Mouse (Mus musculus) cerebellum, adult (tissue): ENCODE results near the gene Slc22a13.

ENCODE experiments used
- ATAC-seq: cut with Nextera tagmentation; 2 replicates; pipeline ENCODE4 v1.9.2; 2017; ENCODE audit warnings: mild to moderate bottlenecking, moderate library complexity, mixed read lengths; ENCODE audit not compliant: insufficient number of reproducible peaks, low FRiP score, low TSS enrichment

Gene Slc22a13

DNA sequence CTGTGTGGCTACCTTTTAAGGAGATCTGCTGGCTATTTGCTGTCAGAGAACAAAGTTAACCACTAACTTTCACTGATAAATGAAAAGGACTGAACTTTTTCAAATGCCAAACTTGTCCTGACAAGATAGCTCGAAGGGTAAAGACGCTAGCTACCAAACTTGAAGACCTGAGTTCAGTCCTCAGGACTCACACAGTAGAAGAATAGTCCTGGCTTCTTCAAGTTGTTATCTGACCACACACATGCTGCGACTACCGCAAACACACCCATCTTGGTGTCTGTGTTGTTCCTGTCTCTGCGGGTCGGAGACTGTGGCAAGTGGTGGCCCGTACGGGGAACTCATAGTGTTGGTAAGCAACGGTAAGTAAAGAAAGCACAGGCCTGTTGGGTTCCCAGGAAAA is 5.3 kb downstream of the Slc22a13 start:
- ATAC-seq: no peak

DNA sequence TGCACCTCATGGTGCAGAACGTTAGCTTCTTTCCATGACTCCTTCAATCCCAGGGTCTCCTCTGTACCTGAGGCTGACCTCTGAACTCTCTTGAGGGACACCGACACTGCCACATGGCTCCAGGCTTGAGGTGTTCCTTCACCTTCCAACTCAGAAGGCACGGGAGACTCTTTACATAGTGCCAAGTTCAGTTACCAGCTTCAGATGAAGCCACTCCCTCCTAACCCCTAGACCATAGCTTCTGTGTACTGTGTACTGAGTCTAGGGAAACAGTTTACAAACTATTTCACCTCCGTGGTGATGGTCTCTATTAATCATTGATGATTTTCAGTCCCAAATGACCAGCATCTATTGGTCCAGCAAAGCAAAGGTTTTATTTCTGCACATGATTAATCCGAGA is 7.2 kb downstream of the Slc22a13 start:
- ATAC-seq: no peak

- no peak for ATAC-seq
Measured at GRCm38 (mm10) chr9:119199151-119199861, 9.6 kb downstream of the Slc22a13 start.

DNA sequence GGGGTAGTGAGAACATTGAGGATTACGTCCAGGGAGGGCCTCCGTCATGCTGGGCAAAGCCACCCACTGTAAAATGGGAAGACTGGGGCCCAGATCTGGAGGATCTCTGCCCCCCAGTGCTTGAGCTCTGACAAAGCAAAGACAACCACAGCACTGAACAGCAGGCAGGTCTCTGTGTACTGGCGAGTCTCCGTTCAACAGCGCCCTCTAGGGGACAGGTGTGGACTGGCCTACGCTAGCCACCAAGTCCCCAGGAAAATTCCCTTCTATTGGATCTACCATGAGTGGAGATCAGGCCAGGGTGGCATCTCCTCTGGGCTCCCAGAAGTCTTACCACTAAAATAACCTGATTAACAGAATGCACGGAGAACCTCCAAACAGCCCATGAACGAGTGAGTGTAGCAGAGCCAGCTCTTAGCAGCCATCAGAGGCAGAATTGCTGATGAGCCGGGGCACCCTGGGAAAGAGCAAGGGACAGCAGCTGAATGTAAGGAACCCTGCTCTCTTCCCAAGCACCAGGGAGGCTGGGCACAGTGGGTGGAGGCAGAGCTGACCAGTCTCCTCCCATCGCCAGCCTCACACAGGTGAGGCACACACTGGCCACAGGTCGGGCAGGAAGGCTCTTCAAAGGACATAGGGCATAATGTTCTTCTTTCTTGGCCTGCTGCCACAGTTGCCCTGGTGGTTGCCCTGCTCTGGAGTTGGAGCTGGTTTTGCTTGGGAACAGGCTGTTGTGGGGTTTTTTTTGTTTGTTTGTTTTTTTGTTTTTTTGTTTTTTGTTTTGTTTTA is 16.5 kb downstream of the Slc22a13 start:
- ATAC-seq: no peak

- no peak for ATAC-seq
Measured at GRCm38 (mm10) chr9:119181241-119181728, 27.6 kb downstream of the Slc22a13 start.

DNA sequence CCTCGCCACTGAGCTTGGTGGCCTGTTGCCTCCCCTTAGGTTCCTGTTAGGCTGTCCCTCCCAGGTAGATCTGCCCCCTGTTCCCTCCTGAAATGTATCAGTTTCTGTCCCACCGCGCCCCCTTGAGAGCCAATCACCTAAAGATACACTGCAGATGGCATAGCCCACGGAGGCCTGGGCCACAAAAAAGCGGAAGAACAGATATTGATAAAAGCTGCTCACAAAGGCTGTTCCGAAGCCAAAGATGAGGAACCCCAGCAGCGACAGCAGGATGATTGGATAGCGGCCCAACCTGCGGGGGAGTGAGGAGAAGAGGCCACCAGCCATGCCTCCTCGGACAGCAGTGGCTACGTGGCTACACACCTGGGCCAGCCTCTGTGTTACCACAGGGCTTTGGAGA is 29.6 kb downstream of the Slc22a13 start:
- ATAC-seq: no peak

GRCm38 (mm10) chr9:119167608-119168007 is 41.3 kb downstream of the Slc22a13 start:
- no peak for ATAC-seq

DNA sequence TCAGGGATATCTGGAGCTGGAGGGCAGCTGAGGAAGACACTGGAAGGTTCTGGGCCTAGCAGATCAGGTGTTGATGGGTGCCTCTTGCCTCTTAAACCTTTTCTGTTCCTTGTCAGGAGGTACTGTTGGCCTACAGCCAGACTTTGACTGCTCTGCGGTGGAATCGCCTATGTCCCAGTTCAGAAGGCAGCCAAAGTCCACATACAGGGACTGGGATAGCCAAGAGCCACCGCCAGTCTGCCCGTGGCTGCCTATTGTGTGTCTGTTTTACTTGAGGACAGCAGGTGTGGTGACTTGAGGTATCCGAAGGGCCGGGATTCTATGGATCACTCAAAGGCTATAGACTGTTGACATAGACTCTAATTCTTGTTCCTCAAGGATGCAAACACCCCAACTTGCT is 43.4 kb downstream of the Slc22a13 start:
- ATAC-seq: no peak

GRCm38 (mm10) chr9:119164743-119165142 is 44.2 kb downstream of the Slc22a13 start:
- ATAC-seq: no peak

GRCm38 (mm10) chr9:119160689-119161088 is 48.2 kb downstream of the Slc22a13 start:
- ATAC-seq: no peak

- ATAC-seq: no peak
Measured at GRCm38 (mm10) chr9:119158861-119159260, 50.0 kb downstream of the Slc22a13 start, which contains the start of gene Gm47289. Gm47289 (plus strand) TSS chr9:119159161.

DNA sequence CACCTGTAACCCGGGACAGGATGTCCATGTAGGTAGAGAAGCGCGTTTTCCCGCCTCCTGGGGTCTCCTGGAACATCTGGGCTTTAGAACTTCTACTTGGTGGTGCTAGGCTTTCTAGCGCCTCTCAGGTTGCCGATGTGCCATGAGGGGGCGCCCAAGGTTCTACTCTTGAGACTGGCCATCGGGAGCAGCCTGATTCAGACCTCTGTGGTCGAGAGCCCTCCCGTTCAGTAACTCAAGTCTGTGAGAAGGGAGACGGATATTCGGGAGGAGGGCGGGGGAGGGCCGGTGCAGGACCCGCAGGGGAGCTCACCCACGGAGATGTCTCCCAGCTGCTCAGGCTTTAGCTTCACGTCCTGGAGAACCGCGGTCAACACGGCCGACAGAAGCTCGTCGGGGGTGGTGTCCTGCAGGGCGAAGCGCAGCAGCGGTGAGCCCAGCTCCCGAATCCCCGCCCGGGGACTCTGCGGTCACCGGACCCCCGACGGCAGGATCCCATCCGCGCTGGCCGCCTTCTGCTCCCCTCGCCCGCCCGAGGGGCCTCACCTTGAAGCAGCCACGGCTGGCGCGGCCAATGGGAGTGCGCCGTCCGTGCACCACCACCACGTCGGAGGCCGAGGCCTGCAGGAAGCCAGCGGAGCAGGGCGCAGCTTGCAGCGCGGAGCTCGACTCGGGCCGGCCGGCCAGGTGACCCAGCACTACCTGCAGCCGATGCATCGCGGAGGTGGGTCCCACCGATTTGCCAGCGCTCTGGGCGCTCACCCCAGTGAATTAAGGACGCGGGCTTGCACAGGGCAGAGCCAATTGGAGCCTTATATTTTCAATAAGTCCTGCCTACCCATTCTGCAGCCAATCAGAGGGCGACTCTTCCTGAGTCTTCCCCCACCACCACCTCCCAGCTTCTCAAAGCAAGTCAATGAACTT is 52.4 kb downstream of the Slc22a13 start, which contains the start of gene Acaa1b:
Acaa1b (minus strand) TSS at position 816 of the 924 bp plus-strand sequence.
- ATAC-seq: peak; percentile 28

GRCm38 (mm10) chr9:119155826-119156225 is 53.1 kb downstream of the Slc22a13 start:
- no peak for ATAC-seq

GRCm38 (mm10) chr9:119155416-119155815 is 53.5 kb downstream of the Slc22a13 start:
- no peak for ATAC-seq

- no peak for ATAC-seq
Measured at GRCm38 (mm10) chr9:119151751-119152150, 57.1 kb downstream of the Slc22a13 start.

DNA sequence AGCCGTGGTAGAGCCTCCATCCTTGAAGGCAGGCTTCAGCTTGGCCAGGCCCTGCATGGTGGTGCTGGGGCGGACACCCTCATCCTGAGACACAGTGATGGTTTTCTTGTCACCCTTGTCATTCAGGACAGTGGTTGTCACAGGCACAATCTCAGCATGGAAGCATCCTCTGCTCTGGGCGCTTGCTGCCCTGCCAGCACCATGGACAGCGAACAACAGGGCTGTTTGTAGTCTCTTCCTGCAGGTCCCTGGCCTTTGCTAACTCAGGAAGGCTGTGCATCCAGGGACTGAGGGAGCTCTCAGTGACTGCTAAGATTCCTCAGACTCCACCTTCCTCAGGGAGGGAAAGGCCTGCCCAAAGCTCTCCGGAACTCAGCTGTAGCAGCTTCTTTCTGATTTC is 59.3 kb downstream of the Slc22a13 start:
- ATAC-seq: no peak

DNA sequence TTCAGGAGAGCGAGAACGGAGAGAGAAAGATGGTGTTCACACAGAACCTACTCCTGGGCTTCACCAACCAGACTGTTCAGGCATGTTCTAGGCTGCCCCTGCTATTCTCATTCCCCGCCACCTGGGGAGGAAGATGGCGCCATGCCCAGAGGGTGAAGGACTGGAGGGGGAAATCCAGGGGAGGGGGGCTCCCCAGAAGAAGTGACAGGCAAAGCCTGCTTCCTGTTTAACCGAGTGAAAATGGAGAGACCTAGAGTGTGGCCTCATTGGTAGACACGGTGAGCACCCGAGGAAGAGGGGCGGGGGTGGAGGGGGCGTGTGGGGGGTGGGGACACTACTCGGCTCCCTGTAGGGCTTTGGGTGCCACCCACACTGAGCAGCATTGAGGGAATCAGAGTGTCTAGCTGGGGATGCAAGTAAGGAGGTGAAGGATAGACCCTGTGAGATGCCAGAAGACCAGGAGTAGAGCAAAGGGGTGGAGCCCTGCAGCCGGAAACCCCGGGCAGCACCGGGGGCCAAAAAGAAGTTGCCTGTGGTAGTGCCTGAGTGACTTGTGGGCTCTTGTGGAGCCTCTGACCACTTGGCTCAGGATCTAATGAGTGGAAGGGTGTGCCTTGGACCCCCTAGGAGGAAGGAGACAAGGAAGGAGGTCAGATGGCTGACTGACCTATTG is 62.7 kb downstream of the Slc22a13 start:
- no peak for ATAC-seq

DNA sequence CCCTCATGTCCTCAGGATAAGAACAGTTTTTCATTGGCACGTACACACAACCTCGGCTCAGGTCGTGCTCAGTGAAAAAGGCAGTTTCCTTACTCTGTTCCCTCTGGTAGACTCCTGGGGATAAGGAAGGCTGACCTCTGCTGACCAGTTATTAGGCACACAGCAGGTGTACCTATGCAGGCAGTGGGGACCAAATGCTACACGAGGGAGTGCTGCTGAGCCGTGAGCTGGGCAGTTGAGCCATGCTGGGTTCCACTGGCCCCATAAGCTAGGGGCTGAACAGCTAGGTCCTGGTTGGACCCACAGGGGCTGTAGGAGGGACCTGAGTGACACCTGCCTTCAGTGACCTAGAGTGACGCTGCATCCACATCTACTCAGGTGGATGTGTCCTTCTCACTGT is 63.3 kb downstream of the Slc22a13 start:
- ATAC-seq: no peak

GRCm38 (mm10) chr9:119145137-119145536 is 63.8 kb downstream of the Slc22a13 start:
- no peak for ATAC-seq

DNA sequence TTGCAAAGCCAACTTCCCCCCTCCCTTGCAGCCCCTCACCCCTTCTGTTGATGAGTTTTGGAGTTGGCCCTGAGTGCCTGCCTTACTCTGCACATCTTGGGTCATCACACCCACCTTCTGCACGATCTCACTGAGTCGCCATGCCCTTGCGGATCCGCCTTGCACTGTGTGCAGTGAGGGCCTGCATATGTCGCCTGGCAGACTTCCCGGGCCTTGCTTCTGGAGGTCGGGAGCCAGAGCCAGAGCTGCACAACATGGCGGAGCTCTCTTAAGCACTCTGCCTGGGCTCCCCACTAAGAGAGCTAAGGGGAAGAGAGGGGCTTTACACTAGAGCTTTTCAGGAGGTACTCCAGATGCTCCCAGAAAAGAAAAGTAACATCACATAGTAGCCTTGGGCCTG is 64.2 kb downstream of the Slc22a13 start:
- no peak for ATAC-seq
